In the genomic region with DNA sequence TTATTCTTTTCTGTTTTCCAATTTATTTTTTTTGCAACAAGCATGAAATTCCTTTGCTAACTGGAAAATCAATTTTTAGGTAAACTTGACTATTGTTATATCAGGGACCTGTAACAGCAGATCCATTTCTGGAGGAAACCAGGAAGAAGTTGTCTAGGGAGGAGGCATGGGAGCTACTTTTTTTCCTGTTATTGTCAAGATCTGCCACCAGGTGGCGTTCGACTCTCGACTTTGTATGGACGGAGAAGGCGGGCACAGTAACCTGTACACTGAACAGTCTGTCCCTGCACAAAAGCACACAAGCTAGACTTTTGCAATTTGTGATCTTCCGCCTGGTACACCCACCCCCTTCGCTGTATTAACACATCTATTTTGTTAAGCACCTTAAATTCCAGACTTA, we compare ENCODE assay signal across 8 mouse cellular contexts. TPM values are rescaled to one million over a fixed set of nuclear protein-coding genes. Genes with fewer than 3 reads are reported as not detected.
DNase-seq lines count a peak whose midpoint lies in the region; TF ChIP-seq lines count a peak whose summit lies in the region.

No protein-coding gene starts in this region.

- no peaks in the 10 kb centered on the region for H3K36me3 ChIP-seq in thymus, adult 2 months (ENCODE audit: control insufficient read depth, insufficient read depth, low read length)

- DNase-seq in layer of hippocampus, adult 11-12 months (ENCODE audit: low spot score): peak; percentile 71
- DNase-seq in layer of hippocampus, adult 9-10 months (ENCODE audit: low spot score): no peak
- DNase-seq in WW6 (ENCODE audit: low read depth, low spot score): peak; percentile 34
- peak; percentile 39 to 63 for DNase-seq in cerebellum, postnatal 4 days (ENCODE audit: low spot score in 2 of 2)
- peak; percentile 67 to 82 for DNase-seq in heart, postnatal 10 days
- peak; percentile 62 for DNase-seq in left cerebral cortex, postnatal 4 days
- peak; percentile 49 for DNase-seq in thymus, adult 2 months

- no peak for TF ChIP-seq POLR2A in olfactory bulb, adult 2 months (IDR thresholded peaks at IDR 0.05; ENCODE audit: insufficient read depth, low read depth, low read length)
- TF ChIP-seq POLR2A in thymus, adult 2 months (IDR thresholded peaks at IDR 0.05; ENCODE audit: control insufficient read depth, extremely low read depth, insufficient read depth, low read length, poor library complexity): no peak

- H3K4me3 ChIP-seq in olfactory bulb, adult 2 months (ENCODE audit: insufficient read depth, low read depth, low read length): no peak overlapping the region
- no peak overlapping the region for H3K4me3 ChIP-seq in thymus, adult 2 months (ENCODE audit: control insufficient read depth, insufficient read depth, low read length)

- H3K4me1 ChIP-seq in olfactory bulb, adult 2 months (ENCODE audit: control insufficient read depth, insufficient read depth, low read length): peaks cover 6% of the 10 kb centered on the region; the same call in 1 of the 2 replicates
- H3K4me1 ChIP-seq in thymus, adult 2 months (replicated peaks; ENCODE audit: control insufficient read depth, insufficient read depth, low read length): peaks cover 8% of the 10 kb centered on the region

- intact Hi-C loops in heart, postnatal 10 days (cut with DNase I): loop anchor here (1.0 to 5.0 kb wide), 3 partner anchors 24 to 293 kb away; no protein-coding TSS in a partner anchor
- intact Hi-C loops in left cerebral cortex, postnatal 4 days (cut with DNase I): no loop called here

- 0 out of 2 replicates have a peak, but pooled peaks have one; percentile 15 for TF ChIP-seq CTCF in olfactory bulb, adult 2 months (IDR thresholded peaks at IDR 0.05; ENCODE audit: insufficient read depth, low read depth, low read length)
- no peak for TF ChIP-seq CTCF in thymus, adult 2 months (IDR thresholded peaks at IDR 0.05; ENCODE audit: borderline replicate concordance, control insufficient read depth, extremely low read depth, insufficient read depth, low read length, poor library complexity)

- 6% methylated on average over 7 of the region's 7 CpGs for WGBS in olfactory bulb, adult 2 months
- 8% methylated on average over 7 of the region's 7 CpGs for WGBS in thymus, adult 2 months

- no peak overlapping the region for H3K27ac ChIP-seq in olfactory bulb, adult 2 months (ENCODE audit: insufficient read depth, low read depth, low read length)
- H3K27ac ChIP-seq in thymus, adult 2 months (ENCODE audit: control insufficient read depth, insufficient read depth, low read length): no peak overlapping the region

- H3K27me3 ChIP-seq in thymus, adult 2 months (ENCODE audit: control insufficient read depth, insufficient read depth, low read length): no peaks in the 10 kb centered on the region; the same call in 1 of the 2 replicates

RNA-seq across cellular contexts. Expression of a gene that starts 4.2 kb away (rescaled TPM):
- total RNA-seq in heart, postnatal 10 days (2021): 1 to 10 TPM; 1.8 to 2.5 TPM
- 1 to 10 TPM; 8.7 to 9.6 TPM for total RNA-seq in left cerebral cortex, postnatal 4 days (2021)
- polyA plus RNA-seq in olfactory bulb, adult 2 months (2012; ENCODE audit: insufficient read depth, insufficient read length, low replicate concordance, missing spikeins): not detected in 2 replicates
- polyA plus RNA-seq in thymus, adult 2 months (2012; rRNA removed): 0.33 and 0.46 TPM in 2 replicates
